Mouse (Mus musculus): ENCODE results near the gene Sh3bp4.

The Sh3bp4 gene

DNA sequence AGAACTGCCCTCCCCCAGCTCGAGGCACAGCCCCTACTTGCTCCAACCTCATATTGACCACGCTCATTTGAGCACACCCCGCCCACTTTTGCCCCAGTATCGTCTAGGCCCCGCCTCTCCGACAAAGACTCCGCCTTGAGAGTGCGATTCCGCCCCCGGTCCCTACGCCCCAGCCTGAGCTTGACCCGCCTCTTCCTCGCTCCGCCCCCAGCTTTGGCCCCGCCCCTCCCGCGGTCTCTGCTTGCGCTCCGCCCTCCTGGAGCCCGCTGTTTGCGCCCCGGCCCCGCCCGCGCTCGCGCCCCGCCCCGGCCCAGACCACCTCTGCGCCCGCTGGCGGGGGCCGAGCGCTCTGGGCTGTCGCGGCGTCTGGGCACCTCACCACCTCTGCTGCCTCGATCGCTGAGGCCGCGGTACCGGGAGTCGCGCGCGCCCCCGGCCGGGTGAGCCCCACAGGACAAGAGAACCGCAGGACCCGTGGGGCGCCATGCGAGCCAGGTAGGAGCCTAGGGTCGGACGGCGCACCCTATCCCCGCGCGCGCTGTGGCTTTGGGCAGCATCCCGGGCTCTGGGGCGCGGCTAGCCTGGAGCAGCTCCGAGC, at the start of gene Sh3bp4:
Gene Sh3bp4 (plus strand): TSS at position 313 of the 598 bp plus-strand sequence.
- DNase-seq (ENCODE audit: low spot score in 2 of 2), result peak; percentile 94 to 97

DNA sequence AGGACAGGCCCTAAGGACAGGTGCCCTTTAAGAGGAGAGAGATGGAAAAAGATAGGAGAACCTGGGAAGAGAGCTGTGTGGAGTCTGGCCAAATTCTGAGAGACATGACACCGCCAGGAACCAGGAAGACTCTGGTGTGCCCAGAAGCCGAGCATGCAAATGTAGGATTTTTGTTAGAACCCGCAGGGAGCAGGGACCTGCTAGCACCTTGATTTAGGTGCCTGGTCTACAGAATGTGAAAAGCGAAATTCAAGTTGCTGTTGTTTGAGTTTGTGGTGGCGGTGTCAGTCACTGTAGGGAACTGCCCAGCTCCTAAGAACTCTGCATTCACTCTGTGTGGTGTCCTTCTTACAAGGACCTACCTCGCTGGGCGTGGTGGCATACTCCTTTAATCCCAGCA, 47.2 kb upstream of the Sh3bp4 start:
- no peak for DNase-seq (ENCODE audit: low spot score in 2 of 2)

DNA sequence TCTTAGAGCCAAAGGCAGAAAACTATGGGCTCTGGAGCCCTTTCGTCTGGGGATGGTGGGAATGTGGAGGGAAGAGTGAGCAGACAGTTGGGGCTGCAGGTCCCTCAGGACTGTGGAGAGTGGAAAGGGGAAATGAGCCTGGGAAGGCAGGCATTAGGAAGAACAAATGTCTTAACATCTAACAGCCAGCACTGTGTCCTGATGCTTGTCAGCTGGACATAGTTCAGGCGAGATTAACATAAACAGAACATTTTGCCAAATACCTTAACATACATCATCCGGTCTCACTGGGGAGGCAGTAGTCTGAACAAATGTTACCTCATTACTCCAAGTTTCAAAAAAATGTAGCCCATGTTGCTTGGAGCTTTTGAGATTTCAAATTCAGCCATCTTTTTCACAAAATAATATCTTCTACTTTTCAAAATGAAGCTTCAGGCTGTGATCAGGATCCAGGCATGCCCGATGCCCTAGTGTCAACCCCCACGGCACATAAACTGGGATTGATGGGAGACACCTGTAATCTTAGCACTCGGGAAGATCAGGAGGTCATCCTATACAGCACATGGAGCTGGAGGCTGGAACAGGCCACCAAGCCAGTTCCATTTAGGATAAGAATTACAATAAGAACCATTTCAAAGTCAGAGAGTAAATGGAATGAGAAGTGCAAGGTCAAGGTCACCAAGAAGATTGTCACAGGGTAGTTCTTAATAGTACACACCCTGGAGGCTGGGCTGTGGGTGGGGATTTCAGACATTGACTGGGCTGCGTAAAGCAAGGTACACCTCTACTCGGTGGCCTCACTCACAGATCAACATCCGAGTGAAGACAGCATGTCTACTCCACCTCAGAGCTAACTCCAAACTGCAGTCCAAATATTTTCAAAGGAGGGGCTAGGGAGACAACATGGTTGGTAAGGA, 45.3 kb upstream of the Sh3bp4 start:
- DNase-seq (ENCODE audit: low spot score in 2 of 2), result no peak

DNA sequence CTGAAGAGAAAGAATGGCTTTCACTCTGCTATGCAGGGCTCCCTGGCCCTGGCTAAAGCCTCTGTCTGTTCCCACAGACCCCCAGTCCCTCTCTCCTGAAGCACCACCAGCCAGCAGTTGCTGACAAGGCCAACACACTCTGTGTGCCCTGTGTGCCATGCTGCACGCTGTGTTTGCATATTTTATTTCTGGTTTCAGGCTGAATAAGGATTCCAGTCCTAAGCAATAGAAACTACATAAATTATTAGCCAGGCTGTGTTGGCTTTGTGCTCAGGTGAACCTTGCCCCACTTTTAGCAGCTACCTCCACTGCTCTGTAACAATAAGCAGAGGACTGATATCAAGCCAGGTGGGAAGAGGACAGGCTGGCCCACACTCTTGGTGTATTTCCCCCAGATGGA, 44.2 kb upstream of the Sh3bp4 start:
- DNase-seq (ENCODE audit: low spot score in 2 of 2), result no peak

DNA sequence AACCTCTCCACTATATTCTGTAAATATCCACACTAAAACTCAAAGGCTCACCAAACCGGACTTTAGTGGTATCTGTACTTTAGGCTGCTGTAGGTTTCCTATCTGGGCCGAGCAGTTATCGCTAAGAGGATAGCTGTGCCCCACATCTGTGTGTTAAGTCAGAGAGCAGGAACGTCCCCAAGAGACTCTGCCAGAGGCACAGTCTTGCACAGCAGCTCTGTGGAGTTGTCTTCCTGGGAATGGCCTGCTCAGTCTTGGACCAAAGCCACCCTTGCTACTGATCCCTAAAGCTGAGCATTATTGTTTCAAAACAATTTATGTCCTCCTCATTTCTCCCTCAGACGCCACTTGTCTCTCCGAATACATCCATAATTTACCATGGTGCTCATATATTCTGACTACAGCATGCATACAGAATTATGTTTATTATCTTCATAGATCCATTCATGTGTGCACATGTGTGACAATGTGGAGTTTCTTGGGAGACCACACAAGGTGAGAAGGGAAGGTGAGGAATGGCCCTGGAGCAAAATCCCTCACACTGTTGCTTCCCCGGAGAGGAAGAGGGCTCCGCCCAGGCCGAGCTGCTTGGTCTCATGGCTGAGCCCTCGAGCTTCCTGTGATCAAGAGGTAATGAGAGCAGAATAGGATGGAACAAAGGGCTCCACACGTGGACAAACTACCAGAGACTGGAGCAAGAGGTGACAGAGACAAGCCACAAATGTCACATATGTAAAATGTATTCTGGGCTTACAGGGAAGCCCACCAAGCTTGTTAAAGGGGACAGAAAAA, 40.9 kb upstream of the Sh3bp4 start:
- DNase-seq (ENCODE audit: low spot score in 2 of 2), result no peak

DNA sequence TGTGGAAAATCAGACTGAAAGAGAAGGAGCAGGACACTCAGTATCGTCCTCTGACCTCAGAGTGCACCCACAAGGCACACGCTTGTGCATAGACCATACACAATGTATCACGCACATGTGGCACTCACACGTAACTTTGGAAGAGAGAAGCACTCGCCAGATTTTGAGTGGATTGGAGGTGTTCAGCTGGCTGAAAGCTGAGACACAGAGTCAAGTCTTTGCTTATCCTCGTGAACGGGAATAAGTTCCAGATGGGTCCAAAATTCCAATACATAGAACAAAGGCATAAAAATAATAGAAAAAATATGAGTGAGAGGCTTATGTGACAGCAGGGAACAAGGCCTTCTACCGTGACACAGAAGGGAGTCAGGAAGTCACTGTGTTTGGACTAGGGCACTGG, 36.6 kb upstream of the Sh3bp4 start:
- DNase-seq (ENCODE audit: low spot score in 2 of 2), result no peak

DNA sequence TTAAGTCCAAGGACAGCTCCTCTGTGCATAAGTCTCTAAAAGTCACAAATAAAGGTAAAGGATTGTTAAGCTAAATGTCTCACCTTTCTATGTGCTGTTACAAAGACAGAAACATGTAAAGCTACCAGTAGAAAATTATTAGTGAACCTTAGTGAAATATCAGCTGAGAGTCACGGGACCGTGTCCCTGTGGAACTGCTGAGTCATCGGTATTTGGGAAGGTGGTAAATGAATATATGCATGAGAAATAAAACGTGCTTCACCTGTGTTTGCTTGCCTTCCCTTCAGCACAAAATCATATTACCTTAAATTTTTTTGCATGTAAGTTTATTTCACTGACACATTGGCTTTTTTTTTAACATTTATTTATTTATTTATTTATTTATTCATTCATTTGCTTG, 36.2 kb upstream of the Sh3bp4 start:
- no peak for DNase-seq (ENCODE audit: low spot score in 2 of 2)

DNA sequence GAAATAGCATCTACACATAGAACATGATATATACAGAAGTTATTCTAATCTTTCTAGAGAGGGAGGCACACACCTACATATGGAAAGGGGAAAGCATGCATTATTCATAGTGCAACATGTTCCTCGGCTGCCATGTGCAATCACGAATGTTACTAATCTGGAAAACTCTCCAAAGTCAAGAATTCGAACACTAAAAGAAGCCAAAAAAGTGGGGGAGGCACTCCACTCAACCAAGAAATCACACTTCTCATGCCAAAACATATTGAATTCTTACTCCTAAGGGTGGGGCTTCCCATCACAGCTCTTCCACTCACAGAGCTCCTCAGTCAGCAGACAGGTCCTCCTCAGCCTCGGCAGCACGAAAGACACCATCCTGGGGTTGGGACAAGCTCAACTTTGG, 35.1 kb upstream of the Sh3bp4 start:
- DNase-seq (ENCODE audit: low spot score in 2 of 2), result no peak

DNA sequence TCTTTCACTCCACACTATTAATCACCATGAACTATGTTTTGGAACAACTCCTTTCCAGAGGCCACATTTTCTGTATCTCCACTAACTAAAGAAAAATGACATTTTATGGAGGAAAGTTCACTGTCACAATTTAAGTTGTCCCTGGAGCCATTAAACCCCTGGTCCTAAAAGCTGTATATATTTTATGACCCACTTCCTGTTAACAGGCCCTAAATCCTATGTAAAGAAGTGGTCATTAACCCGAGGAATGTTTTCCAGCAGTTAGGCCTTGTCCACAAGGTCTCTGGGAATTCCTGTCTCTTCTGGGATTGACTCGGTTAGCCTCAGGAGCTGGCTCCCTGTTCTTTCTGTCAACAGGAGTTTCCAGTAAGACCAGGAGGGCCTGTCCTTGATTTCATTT, 30.4 kb upstream of the Sh3bp4 start:
- no peak for DNase-seq (ENCODE audit: low spot score in 2 of 2)

DNA sequence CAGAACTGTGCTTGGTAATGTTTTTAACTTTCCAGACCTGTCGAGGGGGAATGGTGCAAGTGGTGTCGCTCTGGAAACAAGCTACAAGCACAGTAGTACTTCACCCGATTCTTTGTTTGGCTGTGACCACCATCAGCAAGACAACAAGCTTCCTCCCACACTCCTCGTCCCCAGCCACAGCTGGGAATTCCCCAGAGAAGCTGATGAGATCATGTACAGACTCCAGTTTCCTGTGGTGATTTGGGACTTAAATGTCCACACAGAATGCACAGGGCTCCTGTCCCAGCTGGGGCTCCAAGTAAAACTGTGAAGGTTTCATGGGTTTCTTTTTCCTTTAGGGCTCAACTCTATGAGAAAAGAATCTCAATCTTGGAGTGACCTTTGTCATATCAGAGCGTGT, 28.9 kb upstream of the Sh3bp4 start:
- DNase-seq (ENCODE audit: low spot score in 2 of 2), result no peak

DNA sequence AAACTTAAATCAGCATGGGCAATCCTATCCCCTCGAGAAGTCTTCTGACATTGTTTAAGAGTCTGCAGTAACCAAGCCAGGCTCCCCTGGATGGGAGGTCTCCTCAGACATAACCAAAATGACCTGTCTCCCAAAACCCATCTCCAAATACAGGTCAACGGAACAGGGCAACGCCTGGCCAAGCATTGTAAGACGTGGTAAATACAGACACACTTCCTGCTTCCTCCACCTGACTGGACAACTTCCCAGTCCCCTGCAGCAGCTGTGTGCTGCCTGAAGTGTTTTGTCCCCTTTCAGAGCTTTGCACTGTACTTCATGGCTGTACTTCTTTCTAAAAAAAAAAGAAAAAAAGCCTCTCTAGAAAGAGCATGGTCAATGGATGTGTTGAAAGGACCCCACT, 28.1 kb upstream of the Sh3bp4 start:
- no peak for DNase-seq (ENCODE audit: low spot score in 2 of 2)

DNA sequence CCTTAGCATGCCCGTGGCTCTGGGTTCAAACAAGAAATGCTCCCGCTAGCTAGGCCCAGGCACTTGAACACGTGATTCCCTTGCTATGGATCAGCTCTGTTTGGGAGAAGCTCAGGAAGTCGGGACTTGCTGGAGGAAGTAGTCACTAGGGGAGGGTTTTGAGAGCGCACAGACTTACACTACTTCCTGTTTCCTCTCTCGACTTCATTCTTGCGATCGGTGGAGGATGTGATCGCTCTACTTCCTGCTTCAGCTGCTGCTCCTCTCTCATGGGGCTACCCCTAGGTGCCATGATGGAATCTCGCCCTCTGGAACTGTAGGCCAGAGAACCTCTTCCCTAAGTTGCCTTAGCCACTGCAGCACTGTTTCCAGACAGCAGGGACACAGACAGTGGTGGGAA, 27.3 kb upstream of the Sh3bp4 start:
- no peak for DNase-seq (ENCODE audit: low spot score in 2 of 2)

DNA sequence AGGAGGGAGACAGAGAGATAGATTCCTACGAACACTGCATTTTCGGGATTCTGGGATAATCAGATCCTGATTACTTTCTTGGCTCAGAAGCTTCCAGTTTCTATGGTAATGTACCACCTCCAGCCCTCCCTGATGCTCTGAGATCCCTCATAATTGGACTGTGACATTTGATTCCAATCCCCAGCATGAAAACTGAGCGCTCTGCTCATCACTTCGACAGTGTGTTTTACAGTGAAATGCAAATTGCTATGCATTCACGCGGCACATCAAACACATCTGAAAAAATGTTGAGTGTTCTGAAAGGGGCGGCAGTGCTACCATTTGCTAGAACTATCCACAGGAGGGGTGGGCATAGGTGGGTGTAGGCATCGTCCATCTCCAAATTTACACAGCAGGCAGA, 24.8 kb upstream of the Sh3bp4 start:
- no peak for DNase-seq (ENCODE audit: low spot score in 2 of 2)

DNA sequence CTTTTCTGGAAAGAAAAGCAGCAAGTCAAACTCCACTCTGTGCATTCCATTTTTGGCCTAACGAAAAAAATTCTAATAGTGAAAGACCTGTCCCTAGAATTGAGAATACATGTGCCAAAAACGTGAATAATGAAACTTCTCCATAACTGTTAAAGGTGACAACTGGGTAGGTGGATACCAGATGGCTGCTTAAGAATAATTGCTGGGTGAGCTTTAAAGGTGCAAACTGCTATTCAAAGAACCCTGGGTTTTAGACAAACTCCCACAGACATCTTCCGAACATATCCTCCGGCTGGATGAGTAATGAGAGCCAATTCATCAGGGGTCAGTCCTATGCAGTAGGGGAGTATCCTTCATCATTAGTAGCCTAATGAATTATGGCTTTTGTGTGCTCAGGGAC, 20.7 kb upstream of the Sh3bp4 start:
- DNase-seq (ENCODE audit: low spot score in 2 of 2), result no peak

DNA sequence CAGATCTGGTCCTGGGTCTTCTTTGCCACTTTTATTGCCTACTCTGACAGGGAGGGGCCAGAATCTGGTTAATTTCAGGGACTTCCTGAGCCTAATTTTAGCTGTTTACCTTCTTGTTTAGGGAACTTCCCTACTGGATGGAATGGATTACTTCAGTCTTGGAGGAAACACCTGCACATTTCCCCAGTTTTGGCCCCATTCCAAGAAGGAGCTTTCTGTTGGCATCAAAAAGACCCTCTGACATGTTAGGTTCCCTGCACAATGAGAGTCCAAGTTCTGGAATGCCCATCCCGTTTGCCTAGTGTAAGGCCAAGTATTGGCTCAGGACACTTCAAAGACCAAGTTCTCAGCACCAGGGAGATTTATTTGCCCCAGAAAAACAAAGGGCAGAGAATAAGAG, 14.0 kb upstream of the Sh3bp4 start:
- DNase-seq (ENCODE audit: low spot score in 2 of 2), result no peak

DNA sequence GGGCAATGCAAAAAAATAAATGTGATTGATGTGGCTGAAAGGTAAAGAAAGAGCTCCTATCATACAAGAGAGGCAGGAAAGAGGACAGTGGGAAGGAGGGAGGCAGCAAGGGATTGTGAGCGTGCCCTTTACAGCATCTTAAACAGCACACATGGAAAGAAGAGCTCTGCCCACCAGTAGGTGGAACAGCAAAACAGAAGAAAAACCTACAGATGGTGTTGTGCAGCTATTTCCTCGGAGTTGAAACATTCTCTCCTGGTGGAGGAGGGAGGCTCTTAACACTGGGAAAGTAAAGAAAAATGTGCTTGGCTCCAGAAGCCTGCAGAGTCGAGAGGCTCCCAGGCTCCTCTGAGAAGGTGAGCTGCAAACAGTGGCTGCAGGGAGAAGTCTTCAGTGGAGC, 12.8 kb upstream of the Sh3bp4 start:
- no peak for DNase-seq (ENCODE audit: low spot score in 2 of 2)

DNA sequence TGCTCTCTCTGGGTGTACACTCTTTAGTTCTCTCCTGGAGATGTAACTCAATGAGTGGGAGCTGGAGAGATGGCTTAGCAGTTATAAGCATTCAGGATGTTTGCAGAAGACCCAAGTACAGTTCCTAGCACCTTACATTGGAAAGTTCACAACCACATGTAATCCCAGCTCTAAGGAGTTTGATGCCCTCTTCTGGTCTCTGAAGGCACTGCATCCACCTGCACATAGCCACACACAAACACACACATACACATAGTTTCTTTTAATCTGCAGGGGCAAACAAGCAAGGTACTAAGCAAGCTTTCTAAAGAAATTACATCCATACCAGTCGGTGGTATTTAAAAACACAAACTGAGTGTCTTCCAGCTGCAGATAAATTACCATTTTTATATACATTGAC, 12.2 kb upstream of the Sh3bp4 start:
- no peak for DNase-seq (ENCODE audit: low spot score in 2 of 2)

DNA sequence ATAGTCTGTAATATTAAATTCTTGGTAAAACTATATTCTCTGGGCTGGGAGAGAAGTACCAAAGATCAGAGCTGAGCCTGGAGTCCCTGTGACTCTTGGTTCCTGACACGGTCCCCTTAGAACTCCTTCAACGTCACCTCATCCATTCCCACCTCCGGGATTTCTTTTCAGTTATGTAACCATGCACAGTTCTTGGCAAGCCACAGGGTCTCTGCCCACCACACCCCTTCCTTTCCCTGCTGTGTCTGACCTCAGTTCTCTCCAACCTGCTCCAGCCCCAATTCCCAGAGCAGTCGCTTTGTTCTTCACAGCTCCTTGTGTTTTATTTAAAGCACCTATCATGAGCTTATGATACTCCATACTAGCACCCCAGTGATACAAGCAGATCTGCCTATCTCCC, 7.2 kb upstream of the Sh3bp4 start:
- DNase-seq (ENCODE audit: low spot score in 2 of 2), result no peak

DNA sequence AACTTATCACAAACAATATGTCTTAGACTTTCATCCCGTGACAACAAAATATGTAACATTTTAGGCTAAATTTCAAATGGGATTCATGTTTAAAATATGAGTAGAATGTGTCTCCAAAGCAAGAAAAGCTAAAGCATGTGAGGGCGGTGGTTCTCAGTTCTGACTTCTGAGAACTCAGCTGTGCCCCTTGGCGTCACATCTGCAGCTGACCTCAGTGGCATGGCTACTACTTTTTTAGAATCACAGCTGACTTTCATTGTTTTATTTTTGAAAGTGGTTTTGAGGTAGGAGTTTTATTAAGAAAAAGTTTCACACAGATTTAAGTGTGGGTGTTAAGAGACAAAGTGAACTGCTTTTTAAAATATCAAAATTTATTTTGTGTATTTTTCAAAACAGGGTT, 6.4 kb upstream of the Sh3bp4 start:
- no peak for DNase-seq (ENCODE audit: low spot score in 2 of 2)

DNA sequence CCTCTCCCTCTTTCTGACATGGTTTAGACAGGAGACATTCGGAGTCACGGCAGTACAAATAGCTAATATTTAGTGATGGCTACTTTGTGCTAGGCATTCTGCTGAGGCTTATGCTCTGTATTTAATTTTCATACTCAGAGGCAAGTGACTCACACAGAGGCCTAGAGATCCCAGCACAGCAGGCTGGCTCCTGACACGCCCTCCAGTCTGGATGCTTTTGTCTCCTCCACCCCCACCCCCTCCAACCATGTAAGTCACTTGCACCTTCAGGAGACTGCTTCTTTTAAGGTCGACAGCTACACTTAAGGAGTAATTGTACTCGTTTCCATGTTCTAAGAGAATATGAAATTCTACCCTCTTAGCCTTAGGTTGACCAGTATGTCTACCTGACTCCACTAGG, 1.4 kb upstream of the Sh3bp4 start:
- no peak for DNase-seq (ENCODE audit: low spot score in 2 of 2)

DNA sequence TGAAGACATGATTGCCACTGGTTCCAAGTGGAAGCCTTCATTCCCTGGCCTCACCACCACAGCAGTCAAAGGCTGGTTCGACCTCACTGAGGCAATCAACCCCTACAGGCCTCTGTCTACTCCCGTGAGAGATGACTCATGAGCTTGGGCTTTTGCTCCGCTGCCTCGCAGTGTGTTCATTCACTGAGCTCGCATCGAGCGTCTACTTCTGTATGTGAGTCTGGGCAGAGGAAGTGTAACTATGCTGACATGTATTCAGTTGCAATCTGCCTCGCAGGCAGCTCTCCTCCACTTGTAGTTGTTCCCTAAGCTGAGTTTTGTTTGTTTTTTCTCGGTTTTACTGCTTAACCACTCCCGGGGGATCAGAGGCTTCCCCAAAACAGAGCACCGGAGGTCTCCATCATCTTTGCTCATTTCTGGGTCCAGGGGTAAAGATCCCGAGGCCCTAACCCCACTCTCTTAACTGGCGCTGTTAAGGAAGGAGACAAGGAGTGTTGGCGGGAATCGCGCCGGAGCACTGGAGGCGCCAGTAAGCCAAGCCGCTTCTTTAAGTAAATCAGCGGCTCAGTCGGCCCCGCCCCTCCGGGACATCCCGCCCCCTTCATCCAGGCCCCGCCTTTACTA, 624 bp upstream of the Sh3bp4 start:
- peak; percentile 37 to 48 for DNase-seq (ENCODE audit: low spot score in 2 of 2)

DNA sequence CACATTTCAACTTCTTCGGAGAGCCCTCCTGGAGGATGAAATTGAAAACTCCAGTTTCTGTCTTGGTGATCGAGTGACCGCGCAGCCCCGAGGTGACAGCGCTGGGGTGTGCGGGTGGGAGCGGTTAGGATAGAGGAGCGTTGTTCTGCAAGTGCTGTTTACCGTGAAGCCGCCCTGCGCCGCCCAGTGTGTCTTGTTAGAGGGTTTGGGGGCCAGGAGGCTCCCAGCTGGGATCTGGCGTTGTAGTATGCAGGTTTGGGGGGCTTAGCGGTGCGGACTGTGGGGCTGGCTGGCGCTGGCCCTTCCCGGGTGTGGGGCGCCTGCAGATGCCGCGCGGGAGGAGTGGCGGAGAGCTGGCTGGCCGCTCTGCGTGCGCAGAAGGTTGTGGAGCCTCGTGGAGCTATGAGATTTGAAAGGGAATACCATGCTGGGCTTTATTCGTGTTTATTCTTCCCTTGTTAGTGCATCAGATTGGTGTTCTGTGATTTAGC, 701 bp downstream of the Sh3bp4 start:
- peak in 1 of 2 experiments; percentile 9 for DNase-seq (ENCODE audit: low spot score in 2 of 2)

Data from natural killer cell, adult 2 months (primary cell).